Mouse (Mus musculus): ENCODE measurements around the gene Nop53. TPM values are rescaled to one million over a fixed set of nuclear protein-coding genes. Genes with fewer than 3 reads are reported as not detected.

Nop53 gene
- polyA plus RNA-seq, 1 experiment from 2014 or later, result 195 TPM

DNA sequence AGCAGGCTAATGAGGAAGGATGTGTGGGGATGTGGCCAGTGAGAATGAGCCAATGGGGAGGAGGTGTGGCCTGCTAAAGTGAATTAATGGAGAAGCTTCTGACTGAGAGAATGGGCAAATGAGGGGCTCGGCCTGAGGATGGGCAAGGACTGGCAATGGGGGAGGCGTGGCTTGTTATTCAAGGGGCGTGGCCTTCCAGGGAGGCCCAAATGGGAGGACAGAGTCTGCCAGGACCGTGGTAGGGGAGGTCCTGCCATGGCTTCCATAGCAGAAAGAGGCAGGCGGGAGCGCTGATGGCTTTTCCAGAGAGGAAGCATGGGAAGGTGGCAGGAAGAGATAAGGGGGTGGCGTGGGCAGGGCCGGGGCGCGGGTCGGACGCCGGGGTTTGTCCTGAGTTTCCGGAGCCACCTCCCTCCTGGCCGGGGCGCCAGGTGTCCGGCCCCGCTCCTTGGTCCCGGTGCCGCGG lies 9.1 kb upstream of the Nop53 start:
- H3K9me3 ChIP-seq (replicated peaks), result 0 out of 2 replicates have a peak, but pooled peaks cover 4% of the 10 kb centered on the region
- peak; percentile 77 for ATAC-seq (replicated peaks; ENCODE audit: low FRiP score)
- peaks cover 50% of the 10 kb centered on the region for H3K36me3 ChIP-seq
- peak overlapping the region; percentile 37 for H3K4me3 ChIP-seq (replicated peaks)
- H3K9ac ChIP-seq, result peak overlapping the region; percentile 31
- 3% methylated on average over 21 of the region's 21 CpGs for WGBS
- peak overlapping the region; percentile 60 for H3K27ac ChIP-seq
- no peaks in the 10 kb centered on the region for H3K27me3 ChIP-seq
- H3K4me1 ChIP-seq, result peaks cover 17% of the 10 kb centered on the region
- peak overlapping the region; percentile 66 for H3K4me2 ChIP-seq

DNA sequence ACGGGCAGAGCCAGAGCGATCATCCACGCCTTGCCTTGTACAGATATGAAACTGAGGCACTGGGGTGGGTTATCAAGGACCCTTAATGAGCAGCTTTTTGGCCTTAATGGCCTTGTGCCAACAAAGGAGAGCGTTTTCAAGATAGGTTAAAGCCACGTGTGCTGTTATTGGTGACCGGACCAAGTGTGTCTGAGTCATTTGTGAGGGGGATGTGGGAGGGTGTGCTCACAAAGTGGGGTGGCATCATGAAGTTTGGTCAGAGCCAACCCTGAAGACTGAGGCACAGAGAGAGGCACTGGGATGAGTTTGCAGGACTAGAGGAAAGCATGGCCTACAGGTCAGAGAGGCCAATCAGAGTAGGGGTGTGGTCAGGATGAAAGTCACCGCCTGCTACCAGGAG lies 8.6 kb upstream of the Nop53 start:
- Histone ChIP-seq H3K4me2 (no peak overlapping the region), H3K4me3 (replicated peaks) (no peak overlapping the region), H3K36me3 (peaks cover 53% of the 10 kb centered on the region), H3K27ac (0 out of 2 replicates have a peak overlapping the region, but pooled peaks have one; percentile 60), H3K9me3 (replicated peaks) (0 out of 2 replicates have a peak, but pooled peaks cover 4% of the 10 kb centered on the region), H3K27me3 (no peaks in the 10 kb centered on the region), H3K4me1 (peaks cover 17% of the 10 kb centered on the region), H3K9ac (no peak overlapping the region)
- 93% methylated on average over 7 of the region's 7 CpGs for WGBS
- no peak for ATAC-seq (replicated peaks; ENCODE audit: low FRiP score)

DNA sequence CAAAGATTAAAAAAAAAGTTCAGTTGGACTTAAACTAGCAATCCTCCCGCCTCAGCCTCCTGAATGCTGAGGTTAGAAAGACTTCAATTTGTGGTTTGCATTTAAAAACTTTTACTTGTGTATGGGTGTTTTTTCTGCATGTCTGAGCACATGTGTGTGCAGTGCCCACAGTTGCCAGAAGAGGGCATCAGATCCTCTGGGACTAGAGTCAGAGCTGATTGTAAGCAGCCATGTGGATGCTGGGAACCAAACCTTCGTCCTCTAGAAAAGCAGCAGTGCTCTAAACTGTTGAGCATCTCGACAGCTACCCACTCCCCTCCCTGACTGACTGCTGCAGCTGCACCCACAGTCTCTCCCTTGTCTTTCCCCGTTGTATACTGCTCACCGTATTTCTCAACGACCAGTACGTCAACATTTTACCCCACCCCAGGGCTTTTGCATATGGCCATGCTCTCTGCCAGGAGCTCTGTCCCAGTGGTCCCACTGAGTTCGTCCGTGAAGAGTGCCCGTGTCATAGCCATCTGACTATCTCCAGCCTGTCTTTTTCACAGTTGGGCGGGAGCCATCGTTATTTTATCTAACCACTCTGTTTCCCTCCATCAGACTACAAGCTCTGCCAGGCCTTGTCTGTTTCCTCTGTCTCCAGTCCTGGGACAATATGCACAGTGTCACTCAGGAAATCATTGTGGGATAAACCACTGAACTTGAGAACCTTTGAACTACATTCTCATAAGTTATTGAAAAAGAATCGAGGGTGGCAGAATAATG lies 7.6 kb upstream of the Nop53 start:
- Histone ChIP-seq H3K4me2 (no peak overlapping the region), H3K9ac (no peak overlapping the region), H3K9me3 (replicated peaks) (0 out of 2 replicates have a peak, but pooled peaks cover 4% of the 10 kb centered on the region), H3K4me1 (peaks cover 24% of the 10 kb centered on the region), H3K4me3 (replicated peaks) (no peak overlapping the region), H3K27ac (no peak overlapping the region), H3K36me3 (peaks cover 48% of the 10 kb centered on the region), H3K27me3 (no peaks in the 10 kb centered on the region)
- no peak for ATAC-seq (replicated peaks; ENCODE audit: low FRiP score)
- WGBS, result 93% methylated on average over 13 of the region's 13 CpGs

DNA sequence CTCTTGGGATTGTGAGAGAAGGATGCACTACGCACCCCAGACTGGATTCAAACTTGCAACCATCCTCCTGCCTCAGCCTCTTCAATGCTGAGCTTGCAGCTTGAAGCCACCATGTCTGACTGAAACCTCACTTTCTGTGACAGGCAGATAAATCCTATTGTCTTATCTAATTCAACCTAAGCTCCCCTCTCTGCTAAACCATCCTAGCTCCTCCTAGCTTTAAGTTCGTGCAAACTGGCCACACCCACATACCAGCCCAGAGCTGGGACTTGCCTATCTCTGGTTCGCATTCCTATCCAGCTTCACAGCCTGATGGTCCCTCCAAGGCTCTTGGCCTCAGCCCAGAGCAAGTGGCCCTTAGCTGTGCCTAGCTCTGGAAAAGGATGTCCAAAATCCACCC lies 6.5 kb upstream of the Nop53 start:
- Histone ChIP-seq H3K9me3 (replicated peaks) (0 out of 2 replicates have a peak, but pooled peaks cover 4% of the 10 kb centered on the region), H3K4me3 (replicated peaks) (no peak overlapping the region), H3K9ac (no peak overlapping the region), H3K4me2 (no peak overlapping the region), H3K36me3 (peaks cover 42% of the 10 kb centered on the region), H3K4me1 (peaks cover 32% of the 10 kb centered on the region), H3K27ac (no peak overlapping the region), H3K27me3 (no peaks in the 10 kb centered on the region)
- 78% methylated on average over 3 of the region's 3 CpGs for WGBS
- no peak for ATAC-seq (replicated peaks; ENCODE audit: low FRiP score)

DNA sequence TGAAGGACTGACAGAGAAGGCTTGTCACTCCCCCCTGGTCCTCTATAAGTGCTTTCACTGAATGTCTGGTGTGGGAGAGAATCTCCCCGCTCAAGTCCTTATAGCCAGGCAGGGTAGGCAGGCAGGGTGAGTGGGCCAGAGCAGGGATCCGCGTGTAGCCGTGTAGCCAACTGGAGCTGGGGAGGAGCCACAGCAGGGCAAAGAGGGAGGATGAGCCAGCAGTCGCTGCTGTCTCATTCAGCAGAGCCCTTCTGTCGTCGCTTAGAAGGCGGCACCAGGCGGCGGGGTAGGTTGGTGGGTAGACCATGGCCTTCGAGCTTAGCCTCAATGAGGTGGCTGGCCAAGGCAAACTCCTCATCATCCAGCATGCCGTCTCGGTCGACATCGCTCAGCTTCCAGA lies 4.1 kb upstream of the Nop53 start:
- Histone ChIP-seq H3K4me2 (no peak overlapping the region), H3K9me3 (replicated peaks) (0 out of 2 replicates have a peak, but pooled peaks cover 4% of the 10 kb centered on the region), H3K4me3 (replicated peaks) (no peak overlapping the region), H3K9ac (no peak overlapping the region), H3K4me1 (peaks cover 28% of the 10 kb centered on the region), H3K36me3 (peaks cover 32% of the 10 kb centered on the region), H3K27ac (no peak overlapping the region), H3K27me3 (no peaks in the 10 kb centered on the region)
- whole genome bisulfite sequencing, result 87% methylated on average over 15 of the region's 15 CpGs
- ATAC-seq (replicated peaks; ENCODE audit: low FRiP score), result no peak

DNA sequence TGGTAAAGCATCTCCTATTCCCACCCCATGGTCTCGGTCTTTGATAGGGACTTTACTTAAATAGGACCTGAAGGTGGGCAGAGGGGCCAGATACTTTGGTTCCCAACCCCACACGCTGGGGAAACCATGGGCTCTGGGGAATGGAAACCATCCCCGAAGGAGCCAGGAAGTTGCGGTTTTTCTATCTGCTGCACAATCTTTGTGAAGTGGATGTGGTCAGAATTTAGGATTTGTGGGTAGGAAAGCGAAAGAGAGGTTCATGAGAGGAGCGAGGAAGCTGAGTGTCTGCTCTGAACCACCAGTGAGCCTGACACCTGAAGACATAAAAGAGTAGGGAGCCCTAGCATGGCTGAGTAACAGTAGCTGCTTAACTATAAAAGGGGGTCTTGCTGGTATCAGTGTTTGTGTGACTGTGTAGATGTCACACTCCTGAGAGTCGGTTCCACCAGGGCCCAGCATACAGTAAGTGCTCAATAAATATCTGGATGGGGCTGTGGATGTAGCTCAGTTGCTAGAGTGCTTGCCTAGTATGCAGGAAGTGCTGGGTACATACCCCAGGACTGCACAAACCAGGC lies 3.4 kb upstream of the Nop53 start:
- H3K36me3 ChIP-seq, result peaks cover 34% of the 10 kb centered on the region
- peaks cover 29% of the 10 kb centered on the region for H3K4me1 ChIP-seq
- no peaks in the 10 kb centered on the region for H3K27me3 ChIP-seq
- 0 out of 2 replicates have a peak, but pooled peaks cover 4% of the 10 kb centered on the region for H3K9me3 ChIP-seq (replicated peaks)
- 79% methylated on average over 7 of the region's 7 CpGs for WGBS
- H3K27ac ChIP-seq, result peak overlapping the region; percentile 67
- no peak overlapping the region for H3K4me3 ChIP-seq (replicated peaks)
- no peak overlapping the region for H3K9ac ChIP-seq
- peak overlapping the region; percentile 65 for H3K4me2 ChIP-seq
- no peak for ATAC-seq (replicated peaks; ENCODE audit: low FRiP score)

DNA sequence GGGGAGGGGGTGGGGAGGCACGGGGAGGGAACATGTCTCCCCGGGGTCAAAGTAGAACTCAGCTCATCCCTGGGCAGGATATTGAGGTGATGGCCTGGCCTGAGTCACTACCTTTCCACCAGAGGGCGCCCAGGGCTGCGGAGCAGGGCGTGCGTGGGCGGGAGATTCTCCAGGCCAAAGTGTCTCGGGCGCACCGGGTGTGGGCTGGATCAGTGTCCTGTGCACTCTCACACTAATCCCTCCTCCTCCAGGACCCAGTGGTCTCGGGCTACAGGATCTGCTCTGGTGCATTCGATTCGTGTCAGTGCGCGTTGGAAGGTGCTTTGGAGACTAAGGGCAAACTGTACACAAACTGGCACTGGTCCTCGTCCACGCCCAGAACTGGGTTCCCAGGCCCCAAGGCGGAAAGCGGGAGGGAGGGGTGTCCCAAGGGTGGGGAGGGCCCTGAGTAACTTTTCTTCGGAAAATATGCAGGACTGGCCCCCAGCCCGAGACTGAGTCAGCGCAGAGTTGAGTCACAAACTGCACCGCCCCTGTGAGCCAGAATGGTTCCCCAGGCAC lies 2.6 kb upstream of the Nop53 start:
- H3K9me3 ChIP-seq (replicated peaks), result 0 out of 2 replicates have a peak, but pooled peaks cover 2% of the 10 kb centered on the region
- peak overlapping the region; percentile 29; the same call in 1 of the 2 replicates for H3K9ac ChIP-seq
- ATAC-seq (replicated peaks; ENCODE audit: low FRiP score), result peak; percentile 82
- H3K4me2 ChIP-seq, result peak overlapping the region; percentile 65
- H3K4me3 ChIP-seq (replicated peaks), result peak overlapping the region; percentile 33
- peaks cover 36% of the 10 kb centered on the region for H3K36me3 ChIP-seq
- peak overlapping the region; percentile 67 for H3K27ac ChIP-seq
- WGBS, result 2% methylated on average over 23 of the region's 23 CpGs
- peaks cover 32% of the 10 kb centered on the region for H3K4me1 ChIP-seq
- H3K27me3 ChIP-seq, result no peaks in the 10 kb centered on the region

DNA sequence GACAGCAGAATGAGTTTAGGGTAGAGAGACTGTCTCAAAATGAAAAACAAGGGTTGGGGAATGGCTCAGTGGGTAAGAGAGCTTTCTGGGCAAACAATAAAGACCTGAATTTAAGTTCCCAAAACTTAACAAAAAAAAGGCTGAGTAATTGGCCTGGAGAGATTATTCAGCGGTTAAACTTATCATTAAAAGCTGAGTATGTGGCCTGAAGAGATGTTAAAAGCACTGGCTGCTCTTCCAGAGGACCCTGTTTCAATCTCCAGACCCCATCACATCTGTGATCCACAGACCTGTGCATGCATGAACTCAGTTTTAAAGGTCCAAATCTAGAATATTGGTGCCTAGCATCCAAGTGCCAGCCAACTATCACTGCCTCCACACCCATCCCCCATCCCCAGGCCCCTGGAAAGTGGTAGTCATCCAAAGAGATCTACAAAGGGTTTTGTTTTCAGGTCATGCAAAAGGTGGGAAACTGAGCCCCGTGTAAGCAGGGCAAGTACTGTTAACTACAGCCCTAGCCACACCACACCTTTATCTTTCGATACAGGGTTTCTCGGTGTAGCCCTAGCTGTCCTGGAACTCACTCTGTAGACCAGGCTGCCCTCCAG lies 1.9 kb upstream of the Nop53 start:
- 0 out of 2 replicates have a peak overlapping the region, but pooled peaks have one; percentile 29 for H3K9ac ChIP-seq
- H3K36me3 ChIP-seq, result peaks cover 38% of the 10 kb centered on the region
- H3K4me1 ChIP-seq, result peaks cover 32% of the 10 kb centered on the region
- peak overlapping the region; percentile 33; the same call in 1 of the 2 replicates for H3K4me3 ChIP-seq (replicated peaks)
- H3K27me3 ChIP-seq, result no peaks in the 10 kb centered on the region
- no peaks in the 10 kb centered on the region for H3K9me3 ChIP-seq (replicated peaks)
- no peak; the same call in 1 of the 2 replicates for ATAC-seq (replicated peaks; ENCODE audit: low FRiP score)
- 47% methylated on average over 4 of the region's 4 CpGs for WGBS
- peak overlapping the region; percentile 65 for H3K4me2 ChIP-seq
- H3K27ac ChIP-seq, result peak overlapping the region; percentile 67; the same call in 1 of the 2 replicates

DNA sequence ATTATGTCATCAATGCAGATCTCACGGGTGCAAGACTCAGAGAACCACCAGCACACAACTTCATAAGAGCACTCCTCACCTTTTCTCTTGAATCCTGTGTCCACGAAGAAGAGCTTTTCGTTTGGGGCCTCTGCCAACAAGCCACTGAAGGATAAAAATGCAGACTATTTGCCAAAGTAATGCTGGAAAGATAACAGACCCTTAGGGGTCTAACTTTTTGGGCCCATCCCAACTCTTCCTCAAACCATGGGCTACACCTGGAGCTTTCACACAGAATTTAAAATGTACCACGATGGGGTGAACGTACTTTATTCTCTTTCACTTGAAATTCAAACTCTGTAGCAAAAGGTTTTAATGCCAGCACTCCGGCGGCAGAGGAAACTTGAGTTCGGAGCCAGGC lies 663 bp downstream of the Nop53 start:
- Histone ChIP-seq H3K27ac (peak overlapping the region; percentile 98; the same call in 1 of the 2 replicates), H3K4me3 (replicated peaks) (peak overlapping the region; percentile 90), H3K4me2 (peak overlapping the region; percentile 71), H3K9me3 (replicated peaks) (no peaks in the 10 kb centered on the region), H3K4me1 (peaks cover 32% of the 10 kb centered on the region), H3K27me3 (no peaks in the 10 kb centered on the region), H3K36me3 (peaks cover 52% of the 10 kb centered on the region), H3K9ac (peak overlapping the region; percentile 85)
- 5% methylated on average over 8 of the region's 8 CpGs for WGBS
- ATAC-seq (replicated peaks; ENCODE audit: low FRiP score), result no peak

DNA sequence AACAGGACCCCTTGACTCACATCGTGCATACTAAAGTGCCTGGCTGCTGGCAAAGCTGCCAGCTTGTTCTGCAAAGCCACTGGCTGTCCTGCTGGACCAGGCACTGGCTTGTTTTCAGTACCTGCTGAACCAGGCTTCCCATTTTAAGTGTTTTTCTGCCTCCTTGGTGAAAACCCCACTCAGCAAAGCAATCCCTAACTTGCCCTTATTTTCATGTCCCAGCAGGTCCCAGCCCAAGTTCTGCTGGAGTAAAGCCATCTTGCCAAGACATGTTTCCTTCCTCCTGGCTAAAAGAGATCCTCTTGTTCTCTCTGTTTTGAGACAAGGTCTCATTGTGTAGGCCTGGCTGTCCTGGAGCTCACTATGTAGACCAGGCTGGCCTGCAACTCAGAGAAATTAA lies 1.6 kb downstream of the Nop53 start:
- Histone ChIP-seq H3K4me2 (peak overlapping the region; percentile 71; the same call in 1 of the 2 replicates), H3K9ac (no peak overlapping the region), H3K36me3 (peaks cover 52% of the 10 kb centered on the region), H3K9me3 (replicated peaks) (no peaks in the 10 kb centered on the region), H3K27me3 (no peaks in the 10 kb centered on the region), H3K4me3 (replicated peaks) (peak overlapping the region; percentile 90; the same call in 1 of the 2 replicates), H3K4me1 (peaks cover 32% of the 10 kb centered on the region), H3K27ac (no peak overlapping the region)
- 88% methylated on average over 1 of the region's 1 CpGs for WGBS
- ATAC-seq (replicated peaks; ENCODE audit: low FRiP score), result no peak

DNA sequence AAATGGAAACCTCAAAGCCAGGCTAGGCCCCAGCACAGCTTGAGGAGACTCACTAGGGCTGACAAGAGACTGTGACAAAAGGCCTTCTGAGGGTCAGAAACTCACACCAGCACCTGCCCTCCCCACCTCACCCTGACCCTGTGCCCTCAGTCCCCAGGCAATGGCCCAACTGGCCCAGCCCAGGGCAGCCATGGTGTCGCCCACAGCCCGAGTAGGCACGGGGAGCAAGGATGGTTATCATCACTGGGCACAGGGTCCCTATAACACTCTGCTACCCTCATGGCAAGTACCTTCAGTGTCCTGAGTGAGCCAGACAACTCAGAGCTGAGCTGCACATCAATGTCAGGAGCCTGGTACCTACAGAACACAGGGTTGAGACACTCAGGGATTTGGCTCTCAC lies 7.3 kb downstream of the Nop53 start:
- Histone ChIP-seq H3K4me1 (peaks cover 4% of the 10 kb centered on the region; the same call in 1 of the 2 replicates), H3K4me2 (no peak overlapping the region), H3K9ac (no peak overlapping the region), H3K4me3 (replicated peaks) (no peak overlapping the region), H3K36me3 (peaks cover 85% of the 10 kb centered on the region), H3K27me3 (no peaks in the 10 kb centered on the region), H3K9me3 (replicated peaks) (no peaks in the 10 kb centered on the region; the same call in 1 of the 2 replicates), H3K27ac (no peak overlapping the region)
- WGBS, result 97% methylated on average over 3 of the region's 3 CpGs
- ATAC-seq (replicated peaks; ENCODE audit: low FRiP score), result no peak; the same call in 1 of the 2 replicates
